Mouse (Mus musculus) C2C12 (cell line): Measurements from ENCODE around the gene Olfr66. TPM values are rescaled to one million over a fixed set of nuclear protein-coding genes. Genes with fewer than 3 reads are reported as not detected.

Source experiments
- H3K27me3 ChIP-seq: one replicate; pipeline ENCODE4 v1.6.1; 2011; ENCODE audit not compliant: control insufficient read depth, insufficient read depth, insufficient read length
- H3K36me3 ChIP-seq: one replicate; pipeline ENCODE4 v1.6.1; 2011; ENCODE audit not compliant: control insufficient read depth, insufficient read depth
- H3K4me3 ChIP-seq: one replicate; pipeline ENCODE4 v1.5.1; 2011; ENCODE audit warnings: mild to moderate bottlenecking, control low read depth; ENCODE audit not compliant: poor library complexity, insufficient read depth, severe bottlenecking
- H3K79me2 ChIP-seq: one replicate; pipeline ENCODE4 v1.6.1; 2011; ENCODE audit not compliant: control insufficient read depth, insufficient read depth
- H3K79me3 ChIP-seq: one replicate; pipeline ENCODE4 v1.6.1; 2011; ENCODE audit warnings: low read depth, control low read depth
- H3ac ChIP-seq: one replicate; pipeline ENCODE3; 2011; ENCODE audit warnings: low read depth; ENCODE audit not compliant: control insufficient read depth, insufficient read length
- CEBPB ChIP-seq: IDR thresholded peaks from one replicate; pipeline ENCODE4 v1.6.1; 2011; ENCODE audit warnings: low read depth, mild to moderate bottlenecking, control low read depth, moderate library complexity
- CTCF ChIP-seq: IDR thresholded peaks from one replicate; pipeline ENCODE4 v1.5.1; 2011; ENCODE audit not compliant: control insufficient read depth, insufficient read depth, insufficient read length
- FOSL1 ChIP-seq: IDR thresholded peaks from one replicate; pipeline ENCODE4 v1.8.0; 2011; ENCODE audit warnings: mild to moderate bottlenecking, low read length; ENCODE audit not compliant: poor library complexity, insufficient read depth, severe bottlenecking
- MAX ChIP-seq: IDR thresholded peaks from one replicate; pipeline ENCODE4 v1.6.1; 2011; ENCODE audit warnings: mild to moderate bottlenecking, control low read depth
- MYOD1 ChIP-seq: IDR thresholded peaks from one replicate; pipeline ENCODE4 v1.6.1; 2011; ENCODE audit warnings: low read depth; ENCODE audit not compliant: control insufficient read depth, insufficient read length
- MYOG ChIP-seq: IDR thresholded peaks from one replicate; pipeline ENCODE4 v1.6.1; 2011; ENCODE audit not compliant: control insufficient read depth, insufficient read length; ENCODE audit errors: extremely low read depth
- USF1 ChIP-seq: IDR thresholded peaks from one replicate; pipeline ENCODE4 v1.6.1; 2011; ENCODE audit warnings: low read depth, mild to moderate bottlenecking, control low read depth, moderate library complexity
- polyA plus RNA-seq: library from polyadenylated mRNA; unstranded; fragments of >200 nt; fragmentation: generic; extraction: Trizol; gene quantifications from one replicate; pipeline ENCODE4 v1.2.1, GENCODE M21; 2012; ENCODE audit warnings: missing spikeins

The Olfr66 gene
- polyA plus RNA-seq, 1 experiment, result not detected

GRCm38 (mm10) chr7:103903187-103903586 lies 17.1 kb upstream of the Olfr66 start, which contains the start of gene Olfr65:
Gene Olfr65, plus strand, starts transcription at chr7:103903487.
- Histone ChIP-seq H3K79me2 (no peaks in the 10 kb centered on the region), H3K79me3 (no peaks in the 10 kb centered on the region), H3ac (no peak within 1 kb of the TSS), H3K27me3 (no peaks in the 10 kb centered on the region), H3K4me3 (no peak within 1 kb of the TSS), H3K36me3 (no peaks in the 10 kb centered on the region)
- TF ChIP-seq MYOD1 (no peak), MAX (no peak), MYOG (no peak), FOSL1 (no peak), CEBPB (no peak), CTCF (no peak), USF1 (no peak)

- Histone ChIP-seq H3ac (no peak within 1 kb of the TSS), H3K27me3 (no peaks in the 10 kb centered on the region), H3K4me3 (no peak within 1 kb of the TSS), H3K36me3 (no peaks in the 10 kb centered on the region), H3K79me2 (no peaks in the 10 kb centered on the region), H3K79me3 (no peaks in the 10 kb centered on the region)
- TF ChIP-seq MYOG (no peak), CTCF (no peak), MYOD1 (no peak)
Measured at GRCm38 (mm10) chr7:103894385-103894784, 8.3 kb upstream of the Olfr66 start, which contains the start of gene Olfr64. Gene Olfr64, minus strand, starts transcription at chr7:103894485.

DNA sequence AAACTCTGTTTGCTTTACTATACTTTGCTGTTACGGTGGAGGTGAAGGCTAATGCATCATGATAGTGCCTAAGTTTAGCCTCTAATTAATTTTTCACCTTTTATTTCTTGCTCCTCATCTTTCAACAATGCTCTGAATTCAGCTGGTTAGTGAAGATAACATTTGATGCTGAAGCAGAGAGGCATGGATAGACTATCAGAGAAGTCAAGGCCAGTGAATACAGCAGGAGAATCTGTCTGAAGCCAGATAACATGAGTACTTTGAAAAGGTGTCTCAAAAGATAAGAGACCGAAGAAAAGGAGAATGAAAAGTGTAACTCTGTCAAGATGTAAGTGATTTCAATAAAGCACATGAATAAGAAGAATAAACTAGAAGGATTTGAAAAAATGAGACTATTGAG lies 9.0 kb downstream of the Olfr66 start:
- no peak overlapping the region for H3ac ChIP-seq
- H3K36me3 ChIP-seq, result no peaks in the 10 kb centered on the region
- H3K79me2 ChIP-seq, result no peaks in the 10 kb centered on the region
- no peak for TF ChIP-seq CEBPB
- TF ChIP-seq MYOD1, result no peak
- TF ChIP-seq MAX, result no peak
- TF ChIP-seq USF1, result no peak
- no peak for TF ChIP-seq FOSL1
- TF ChIP-seq MYOG, result no peak
- no peak for TF ChIP-seq CTCF
- H3K4me3 ChIP-seq, result no peak overlapping the region
- H3K27me3 ChIP-seq, result no peaks in the 10 kb centered on the region
- H3K79me3 ChIP-seq, result no peaks in the 10 kb centered on the region

- no peak overlapping the region for H3K4me3 ChIP-seq
- no peaks in the 10 kb centered on the region for H3K27me3 ChIP-seq
- TF ChIP-seq MAX, result no peak
- TF ChIP-seq CTCF, result no peak
- TF ChIP-seq CEBPB, result no peak
- no peak for TF ChIP-seq USF1
- TF ChIP-seq FOSL1, result no peak
- TF ChIP-seq MYOD1, result no peak
- TF ChIP-seq MYOG, result no peak
- no peaks in the 10 kb centered on the region for H3K36me3 ChIP-seq
- no peaks in the 10 kb centered on the region for H3K79me2 ChIP-seq
- no peaks in the 10 kb centered on the region for H3K79me3 ChIP-seq
- no peak overlapping the region for H3ac ChIP-seq
Measured at GRCm38 (mm10) chr7:103874451-103874850, 11.6 kb downstream of the Olfr66 start.

GRCm38 (mm10) chr7:103873064-103873463 lies 13.0 kb downstream of the Olfr66 start:
- H3K36me3 ChIP-seq, result no peaks in the 10 kb centered on the region
- H3K4me3 ChIP-seq, result no peak overlapping the region
- H3ac ChIP-seq, result no peak overlapping the region
- TF ChIP-seq MYOD1 (no peak), CEBPB (no peak), MYOG (no peak), CTCF (no peak), MAX (no peak), FOSL1 (no peak), USF1 (no peak)
- no peaks in the 10 kb centered on the region for H3K27me3 ChIP-seq
- H3K79me2 ChIP-seq, result no peaks in the 10 kb centered on the region
- no peaks in the 10 kb centered on the region for H3K79me3 ChIP-seq

GRCm38 (mm10) chr7:103870667-103871066 lies 15.4 kb downstream of the Olfr66 start:
- H3K27me3 ChIP-seq, result no peaks in the 10 kb centered on the region
- no peak overlapping the region for H3K4me3 ChIP-seq
- H3ac ChIP-seq, result no peak overlapping the region
- TF ChIP-seq USF1 (no peak), CTCF (no peak), MYOG (no peak), FOSL1 (no peak)
- no peaks in the 10 kb centered on the region for H3K79me2 ChIP-seq
- H3K79me3 ChIP-seq, result no peaks in the 10 kb centered on the region
- no peaks in the 10 kb centered on the region for H3K36me3 ChIP-seq
